Mouse (Mus musculus) liver, embryonic 11.5 days (tissue): ENCODE measurements around the gene Mosmo. TPM values are rescaled to one million over a fixed set of nuclear protein-coding genes. Genes with fewer than 3 reads are reported as not detected.
A peak's percentile ranks its signal among the peaks of the same experiment; 100 is the strongest.
"Not testable (repeated sequence)": the region's sequence is repeated elsewhere in the genome, so short reads cannot be mapped to it uniquely, and the experiment has no call there.

Experiments
- ATAC-seq: fragments of 200-750 bp; cut with Nextera tagmentation; replicated peaks from 2 replicates; pipeline ENCODE4 v1.8.0; 2017; ENCODE audit warnings: moderate number of reproducible peaks, mild to moderate bottlenecking, moderate TSS enrichment, moderate library complexity; ENCODE audit not compliant: low FRiP score
- DNase-seq: peaks from one replicate; pipeline ENCODE4 v3.0.0-alpha.2; 2017; ENCODE audit warnings: low spot score
- H3K27ac ChIP-seq: fragments of 300-500 bp; sonication (generic); 2 replicates; pipeline ENCODE4 v1.5.1; 2014; ENCODE audit warnings: mild to moderate bottlenecking, low read depth, low read length, control low read depth
- H3K27me3 ChIP-seq: fragments of 300-500 bp; sonication (generic); replicated peaks from 2 replicates; pipeline ENCODE4 v1.6.1; 2014; ENCODE audit warnings: low read length, mixed read lengths; ENCODE audit not compliant: control insufficient read depth, insufficient read depth
- H3K36me3 ChIP-seq: fragments of 300-500 bp; sonication (generic); 2 replicates; pipeline ENCODE4 v1.6.1; 2014; ENCODE audit warnings: mild to moderate bottlenecking, low read length, moderate library complexity, mixed read lengths; ENCODE audit not compliant: control insufficient read depth, insufficient read depth
- H3K4me1 ChIP-seq: fragments of 300-500 bp; sonication (generic); replicated peaks from 2 replicates; pipeline ENCODE4 v1.6.1; 2014; ENCODE audit warnings: low read length, mixed read lengths; ENCODE audit not compliant: control insufficient read depth, insufficient read depth
- H3K4me2 ChIP-seq: fragments of 300-500 bp; sonication (generic); 2 replicates; pipeline ENCODE4 v1.6.1; 2014; ENCODE audit warnings: mild to moderate bottlenecking, control low read depth, moderate library complexity
- H3K4me3 ChIP-seq: fragments of 300-500 bp; sonication (generic); 2 replicates; pipeline ENCODE4 v1.5.1; 2014; ENCODE audit warnings: low read depth, low read length, control low read depth
- H3K9ac ChIP-seq: fragments of 300-500 bp; sonication (generic); 2 replicates; pipeline ENCODE4 v1.6.1; 2014; ENCODE audit warnings: low read depth, low read length, control low read depth
- H3K9me3 ChIP-seq: fragments of 300-500 bp; sonication (generic); 2 replicates; pipeline ENCODE4 v1.6.1; 2016; ENCODE audit warnings: low read length, inconsistent platforms, mixed read lengths; ENCODE audit not compliant: control insufficient read depth
- WGBS: fragments of 180-500 bp; shearing (Covaris S2); extraction: QIAGEN DNeasy Blood & Tissue Kit; methylation state at CpG from one replicate; pipeline ENCODE4 v1.1.7; 2014; 5-methylcytosine and 5-hydroxymethylcytosine counted together
- polyA plus RNA-seq: library from polyadenylated mRNA; unstranded; fragments of >200 nt; fragmentation: Nextera tagmentation; extraction: Ambion mirVana; gene quantifications from 2 replicates; pipeline ENCODE4 v1.2.1, GENCODE M21; 2014

Gene Mosmo
- polyA plus RNA-seq, 1 experiment from 2014 or later = 12.7 TPM

DNA sequence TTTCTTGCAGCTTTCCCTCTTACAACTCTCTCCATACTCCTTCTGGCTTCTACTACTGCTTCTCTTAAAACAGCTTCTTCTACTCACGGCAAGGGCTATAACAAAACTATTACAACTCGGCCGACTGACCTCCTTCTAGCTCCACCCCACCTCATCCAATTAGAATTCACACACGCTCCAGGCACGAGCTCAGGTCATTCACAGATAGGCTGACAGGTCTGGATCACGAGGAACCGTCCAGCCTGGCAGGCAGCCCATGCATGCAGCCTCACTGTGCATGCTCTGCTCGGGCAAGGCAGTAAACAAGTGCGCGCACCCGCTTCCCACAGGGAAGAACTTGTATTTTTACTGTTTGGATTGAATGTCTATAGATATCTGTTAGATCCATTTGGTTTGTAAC lies 36.5 kb downstream of the Mosmo start:
- not testable (repeated sequence) for H3K27ac ChIP-seq, H3K27me3 ChIP-seq, H3K9me3 ChIP-seq, H3K36me3 ChIP-seq, H3K9ac ChIP-seq, H3K4me2 ChIP-seq, H3K4me3 ChIP-seq, ATAC-seq, DNase-seq, H3K4me1 ChIP-seq
- 85% methylated on average over 11 of the region's 11 CpGs for WGBS

DNA sequence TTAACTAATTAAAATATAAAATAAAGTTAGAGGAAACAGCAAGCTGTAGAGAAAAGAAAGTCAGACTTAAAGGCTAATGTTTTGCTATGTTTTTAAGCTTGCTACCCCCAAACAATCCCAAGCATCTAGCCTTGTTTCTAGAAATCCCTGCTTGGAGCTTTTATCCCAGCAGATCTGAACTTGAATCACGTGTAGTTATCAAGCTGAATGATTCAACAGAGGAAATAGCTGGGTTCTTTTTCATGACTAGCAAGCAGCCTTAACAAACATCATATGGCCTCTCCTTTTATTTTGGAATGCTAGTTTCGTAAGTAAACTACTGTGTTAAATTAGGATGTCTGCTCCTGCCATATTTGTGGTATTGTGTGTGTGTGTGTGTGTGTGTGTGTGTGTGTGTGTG lies 39.8 kb downstream of the Mosmo start:
- Histone ChIP-seq H3K4me1 (no peaks in the 10 kb centered on the region), H3K27ac (no peak overlapping the region), H3K9me3 (no peaks in the 10 kb centered on the region), H3K9ac (no peak overlapping the region), H3K4me2 (no peak overlapping the region), H3K36me3 (no peaks in the 10 kb centered on the region), H3K4me3 (no peak overlapping the region), H3K27me3 (no peaks in the 10 kb centered on the region)
- 72% methylated on average over 2 of the region's 2 CpGs for WGBS
- no peak for DNase-seq
- no peak for ATAC-seq

DNA sequence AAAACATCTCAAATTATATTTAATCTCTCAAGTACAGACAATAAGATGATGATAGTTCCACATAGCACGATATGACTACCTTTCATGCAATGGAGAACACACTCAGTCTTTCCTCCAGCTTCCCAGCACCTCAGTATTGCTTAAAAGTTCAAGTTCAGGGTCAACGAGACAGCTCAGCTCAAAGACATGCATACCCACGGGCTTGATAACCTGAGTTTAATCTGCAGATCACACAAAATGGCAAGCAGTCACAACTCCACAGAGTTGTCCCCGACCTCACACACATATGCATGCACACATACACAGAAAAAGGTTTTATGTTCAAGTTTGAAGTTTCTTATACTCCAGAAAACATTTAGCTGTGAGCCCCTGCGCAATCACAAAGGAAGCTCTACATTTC lies 43.6 kb downstream of the Mosmo start:
- DNase-seq (no peak), ATAC-seq (no peak)
- Histone ChIP-seq H3K9ac (no peak overlapping the region), H3K27ac (no peak overlapping the region), H3K27me3 (no peaks in the 10 kb centered on the region), H3K9me3 (no peaks in the 10 kb centered on the region), H3K36me3 (no peaks in the 10 kb centered on the region), H3K4me1 (no peaks in the 10 kb centered on the region), H3K4me3 (no peak overlapping the region), H3K4me2 (no peak overlapping the region)
- 85% methylated on average over 5 of the region's 5 CpGs for WGBS

DNA sequence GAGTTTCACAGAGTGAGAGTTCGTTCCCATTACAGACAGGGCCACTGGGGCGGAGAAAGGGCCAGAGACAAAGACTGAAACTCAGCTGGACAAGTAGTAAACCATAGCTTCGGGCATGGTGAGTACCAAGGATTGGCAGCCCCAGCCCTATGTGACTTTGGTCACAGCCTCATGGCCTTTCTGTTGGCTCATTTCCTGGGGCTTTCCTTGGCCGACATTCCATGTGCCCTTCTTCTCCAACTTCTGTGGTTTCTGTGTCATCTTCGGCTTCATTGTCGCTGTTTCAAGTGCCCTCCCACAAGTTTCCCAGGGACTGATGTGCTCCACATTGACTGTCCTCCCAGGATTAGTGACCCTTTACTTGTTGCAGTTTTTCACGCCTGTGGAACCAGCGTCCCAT lies 44.0 kb downstream of the Mosmo start:
- Histone ChIP-seq H3K36me3 (peaks cover 4% of the 10 kb centered on the region; the same call in 1 of the 2 replicates), H3K9ac (no peak overlapping the region), H3K4me3 (no peak overlapping the region), H3K4me1 (no peaks in the 10 kb centered on the region), H3K27me3 (no peaks in the 10 kb centered on the region), H3K4me2 (no peak overlapping the region), H3K9me3 (no peaks in the 10 kb centered on the region), H3K27ac (no peak overlapping the region)
- DNase-seq = no peak
- WGBS = 87% methylated on average over 8 of the region's 8 CpGs
- ATAC-seq = no peak

DNA sequence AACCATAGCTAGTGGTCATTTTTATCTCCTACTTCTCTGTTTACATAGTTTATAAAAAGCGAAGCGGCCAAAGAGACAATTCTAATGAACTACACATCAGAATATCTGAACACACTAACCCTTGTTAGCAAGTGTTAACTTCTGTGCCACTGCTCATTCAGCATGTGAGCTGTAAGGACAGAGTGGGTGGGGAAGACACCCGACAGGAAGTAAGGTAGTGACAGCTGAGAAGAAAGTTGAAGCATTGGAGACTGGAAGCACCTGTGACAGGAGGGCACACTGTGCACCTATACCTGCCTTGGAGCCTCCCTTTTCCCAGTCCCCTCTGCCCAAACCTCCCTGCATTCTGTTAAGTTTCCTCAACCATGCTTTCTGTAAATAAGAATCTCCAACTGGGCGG lies 44.6 kb downstream of the Mosmo start:
- 89% methylated on average over 4 of the region's 4 CpGs for WGBS
- no peaks in the 10 kb centered on the region for H3K9me3 ChIP-seq
- peaks cover 4% of the 10 kb centered on the region; the same call in 1 of the 2 replicates for H3K36me3 ChIP-seq
- no peak overlapping the region for H3K27ac ChIP-seq
- no peak overlapping the region for H3K4me3 ChIP-seq
- DNase-seq (no peak), ATAC-seq (no peak)
- no peak overlapping the region for H3K9ac ChIP-seq
- no peaks in the 10 kb centered on the region for H3K27me3 ChIP-seq
- no peak overlapping the region for H3K4me2 ChIP-seq
- H3K4me1 ChIP-seq = no peaks in the 10 kb centered on the region

DNA sequence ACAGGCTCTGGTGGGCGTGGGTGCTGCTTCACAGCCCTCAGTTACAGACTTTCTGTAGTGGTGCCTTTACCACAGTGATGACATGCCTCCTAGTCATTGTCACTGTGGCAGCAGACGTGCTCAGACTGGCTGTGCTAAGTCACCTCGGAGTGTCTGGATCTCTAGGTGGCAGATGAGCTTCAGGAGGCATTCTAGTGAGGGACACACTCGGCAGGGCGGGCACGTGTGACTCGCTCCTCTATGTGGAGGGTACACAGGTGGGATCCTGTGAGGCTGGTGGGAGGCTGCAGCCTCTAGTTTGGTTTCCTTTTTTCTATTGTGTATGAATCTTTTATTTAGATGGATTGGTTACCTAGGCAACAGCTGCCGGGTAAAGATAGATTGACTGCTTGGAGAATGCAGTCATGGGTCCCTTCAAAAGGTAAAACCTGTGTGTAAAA lies 45.4 kb downstream of the Mosmo start:
- Histone ChIP-seq H3K27ac (no peak overlapping the region), H3K4me3 (no peak overlapping the region), H3K36me3 (peaks cover 4% of the 10 kb centered on the region; the same call in 1 of the 2 replicates), H3K4me1 (no peaks in the 10 kb centered on the region), H3K9ac (no peak overlapping the region), H3K27me3 (no peaks in the 10 kb centered on the region), H3K9me3 (no peaks in the 10 kb centered on the region), H3K4me2 (no peak overlapping the region)
- ATAC-seq (no peak), DNase-seq (no peak)
- 84% methylated on average over 8 of the region's 8 CpGs for WGBS

DNA sequence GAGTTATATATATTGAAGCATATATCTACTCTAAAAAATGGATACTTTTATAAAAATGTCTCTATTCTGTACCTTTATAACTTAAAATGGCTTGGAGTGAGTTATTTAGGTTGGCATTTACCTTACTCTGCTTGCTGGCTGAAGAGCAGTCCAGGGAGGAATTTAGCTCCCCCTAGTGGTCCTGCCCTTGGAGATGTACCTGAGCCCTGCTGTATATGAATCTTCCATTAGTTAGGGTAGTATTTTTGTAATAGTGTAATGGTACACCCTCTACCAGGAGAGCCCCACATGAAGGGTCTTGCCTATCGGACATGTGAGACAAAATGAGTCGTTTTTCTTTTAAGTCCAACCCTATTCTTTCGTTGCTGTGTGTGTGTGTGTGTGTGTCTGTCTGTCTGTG lies 50.2 kb downstream of the Mosmo start:
- Histone ChIP-seq H3K4me1 (peaks cover 4% of the 10 kb centered on the region), H3K27me3 (no peaks in the 10 kb centered on the region), H3K9ac (no peak overlapping the region), H3K4me2 (no peak overlapping the region), H3K27ac (no peak overlapping the region), H3K9me3 (no peaks in the 10 kb centered on the region), H3K4me3 (no peak overlapping the region), H3K36me3 (peaks cover 4% of the 10 kb centered on the region; the same call in 1 of the 2 replicates)
- WGBS = 81% methylated on average over 3 of the region's 3 CpGs
- peak; percentile 62 for ATAC-seq
- no peak for DNase-seq

DNA sequence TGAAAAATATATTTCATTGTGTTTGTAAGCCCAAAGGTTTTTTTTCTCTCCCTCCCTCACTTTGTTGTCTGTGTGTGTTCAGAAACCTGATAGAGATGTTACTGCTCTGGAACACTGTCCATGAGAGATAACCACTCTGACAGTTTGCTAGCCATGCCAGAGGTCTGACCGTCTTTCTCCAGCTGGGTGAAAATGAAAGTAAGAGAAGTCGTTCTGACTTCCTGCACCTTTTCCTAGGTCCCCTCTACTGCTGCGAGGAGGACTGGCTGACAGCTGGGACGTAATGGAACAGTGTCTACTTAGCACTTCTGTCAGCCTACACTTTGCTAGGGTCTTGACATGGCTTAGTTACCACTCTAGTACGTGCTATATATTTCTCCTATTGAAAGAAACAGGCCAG lies 52.2 kb downstream of the Mosmo start:
- 51% methylated on average over 5 of the region's 5 CpGs for WGBS
- peak overlapping the region; percentile 87 for H3K27ac ChIP-seq
- H3K4me2 ChIP-seq = peak overlapping the region; percentile 67
- no peaks in the 10 kb centered on the region for H3K27me3 ChIP-seq
- peak overlapping the region; percentile 39 for H3K4me3 ChIP-seq
- H3K9ac ChIP-seq = peak overlapping the region; percentile 64
- peak; percentile 92 for ATAC-seq
- H3K36me3 ChIP-seq = peaks cover 4% of the 10 kb centered on the region; the same call in 1 of the 2 replicates
- no peak for DNase-seq
- peaks cover 4% of the 10 kb centered on the region for H3K4me1 ChIP-seq
- no peaks in the 10 kb centered on the region for H3K9me3 ChIP-seq

DNA sequence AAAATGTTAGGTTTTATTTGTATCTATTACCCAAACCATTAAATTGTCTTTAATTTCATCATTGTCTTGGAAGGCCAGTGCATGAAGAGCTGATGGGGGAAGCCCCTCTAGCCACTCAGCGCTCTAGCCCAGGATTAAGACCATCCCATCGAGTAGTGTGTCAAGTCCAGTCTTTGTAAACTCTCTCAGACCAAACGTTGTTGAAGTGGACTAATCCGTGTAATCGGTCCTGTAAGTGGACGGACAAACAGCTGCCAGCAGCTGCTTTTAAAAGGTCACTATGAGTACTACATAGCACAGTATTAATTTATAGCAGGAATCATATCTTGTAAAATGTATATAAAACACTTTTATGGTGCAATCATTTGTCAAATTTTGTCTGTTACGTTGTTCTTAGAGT lies 55.5 kb downstream of the Mosmo start:
- 88% methylated on average over 7 of the region's 7 CpGs for WGBS
- no peaks in the 10 kb centered on the region for H3K9me3 ChIP-seq
- H3K27ac ChIP-seq = no peak overlapping the region
- peaks cover 4% of the 10 kb centered on the region for H3K4me1 ChIP-seq
- H3K4me3 ChIP-seq = no peak overlapping the region
- H3K9ac ChIP-seq = no peak overlapping the region
- no peak for ATAC-seq
- no peaks in the 10 kb centered on the region for H3K36me3 ChIP-seq
- H3K4me2 ChIP-seq = no peak overlapping the region
- DNase-seq = no peak
- H3K27me3 ChIP-seq = no peaks in the 10 kb centered on the region
